Mouse (Mus musculus) ovary, postnatal 10 days (tissue): ENCODE data around the gene Ifnl3.
"Not testable (repeated sequence)": the region's sequence is repeated elsewhere in the genome, so short reads cannot be mapped to it uniquely, and the experiment has no call there.

Source experiments
- DNase-seq: peaks from one replicate; pipeline ENCODE4 v3.0.0; 2022; ENCODE audit warnings: low spot score

Gene Ifnl3

DNA sequence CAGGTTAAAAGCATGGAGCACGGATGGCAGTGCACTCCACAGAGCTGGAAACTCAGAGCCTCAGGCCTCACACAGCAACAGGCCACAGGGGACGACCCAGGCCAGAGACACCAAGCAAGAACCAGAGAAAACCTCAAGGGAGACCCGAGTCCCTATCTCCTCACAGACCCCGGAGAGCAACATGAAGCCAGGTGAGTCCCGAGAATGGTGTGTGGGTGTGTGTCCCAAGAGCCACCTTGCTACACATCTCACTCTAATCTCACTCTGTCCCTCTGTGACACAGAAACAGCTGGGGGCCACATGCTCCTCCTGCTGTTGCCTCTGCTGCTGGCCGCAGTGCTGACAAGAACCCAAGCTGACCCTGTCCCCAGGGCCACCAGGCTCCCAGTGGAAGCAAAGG lies at the start of gene Ifnl3:
Gene Ifnl3, plus strand, starts transcription at position 301 of the 400 bp plus-strand sequence.
- not testable (repeated sequence) for DNase-seq

DNA sequence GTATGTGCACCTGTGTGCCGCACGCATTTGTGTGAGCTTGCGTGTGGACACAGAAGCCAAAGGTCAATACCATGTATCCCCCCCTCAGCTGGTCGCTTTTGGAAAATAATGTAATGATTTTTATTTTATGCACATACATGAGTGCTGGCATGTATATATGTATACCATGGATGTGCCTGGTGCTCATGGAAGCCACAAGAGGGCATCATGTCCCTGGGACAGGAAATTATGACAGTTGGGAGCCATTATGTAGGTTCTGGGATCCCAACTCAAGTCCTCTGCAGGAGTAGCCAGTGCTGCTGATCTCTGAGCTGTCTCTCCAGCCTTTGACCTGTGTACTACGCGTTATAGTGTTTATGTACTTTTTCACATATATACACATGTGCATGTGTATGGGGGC lies 46.4 kb upstream of the Ifnl3 start:
- no peak for DNase-seq

DNA sequence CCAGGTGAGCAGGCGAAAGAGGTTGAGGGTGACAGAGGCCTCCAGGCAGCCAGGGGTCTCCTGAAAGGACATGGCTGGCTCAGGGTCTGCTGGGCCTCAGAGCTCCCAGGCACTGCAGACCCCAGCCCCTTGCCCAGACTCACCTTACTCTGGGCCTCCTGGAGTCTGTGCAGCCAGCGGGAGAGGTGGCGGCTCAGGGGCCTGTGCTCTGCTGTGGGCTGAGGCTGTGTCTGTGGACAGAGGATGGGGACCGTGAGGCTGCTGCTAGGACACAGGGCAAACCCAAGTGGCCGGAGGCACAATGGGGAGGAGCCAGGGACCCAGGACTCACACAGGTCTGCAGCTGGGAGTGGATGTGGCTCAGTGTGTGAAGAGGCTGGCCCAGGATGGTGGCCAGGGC lies 45.3 kb upstream of the Ifnl3 start:
- DNase-seq = no peak

DNA sequence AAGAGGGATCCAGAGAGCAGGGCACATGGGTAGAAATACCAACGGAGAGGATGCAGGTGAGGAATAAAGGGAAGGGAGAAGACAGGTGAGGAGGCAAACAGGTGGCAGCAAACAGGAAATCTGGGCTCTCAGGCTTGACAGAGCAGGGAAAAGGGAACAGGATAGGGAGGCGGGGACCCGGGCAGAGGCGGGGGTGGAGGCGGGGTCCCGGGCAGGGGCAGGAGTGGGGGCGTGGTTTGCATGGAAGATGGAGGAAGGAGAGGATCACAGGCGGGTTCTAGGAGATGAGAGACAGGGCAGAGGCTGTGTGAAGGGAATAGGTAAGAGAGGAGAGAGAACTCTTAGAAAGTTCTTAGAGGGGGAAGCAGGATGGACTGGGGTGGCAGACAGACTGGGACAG lies 43.8 kb upstream of the Ifnl3 start:
- DNase-seq = no peak

DNA sequence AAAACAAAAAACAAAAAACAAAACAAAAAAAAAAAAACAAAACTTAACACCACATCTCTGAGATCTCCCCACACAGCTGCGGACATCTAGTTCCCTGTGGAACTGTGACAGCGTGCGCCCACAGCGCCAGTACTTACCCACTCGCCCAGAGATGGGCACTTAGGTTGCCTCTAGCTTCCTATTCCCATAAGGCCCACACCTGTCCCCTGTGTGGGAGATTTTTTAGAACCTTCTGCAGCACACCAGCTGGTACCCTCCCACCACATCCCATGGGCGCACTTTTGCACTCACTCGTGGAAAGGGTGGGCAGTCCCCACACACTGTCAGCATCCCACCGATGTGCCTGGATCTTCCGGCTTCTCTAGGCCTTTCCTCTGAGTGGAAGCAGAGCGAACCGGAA lies 39.8 kb upstream of the Ifnl3 start:
- no peak for DNase-seq

DNA sequence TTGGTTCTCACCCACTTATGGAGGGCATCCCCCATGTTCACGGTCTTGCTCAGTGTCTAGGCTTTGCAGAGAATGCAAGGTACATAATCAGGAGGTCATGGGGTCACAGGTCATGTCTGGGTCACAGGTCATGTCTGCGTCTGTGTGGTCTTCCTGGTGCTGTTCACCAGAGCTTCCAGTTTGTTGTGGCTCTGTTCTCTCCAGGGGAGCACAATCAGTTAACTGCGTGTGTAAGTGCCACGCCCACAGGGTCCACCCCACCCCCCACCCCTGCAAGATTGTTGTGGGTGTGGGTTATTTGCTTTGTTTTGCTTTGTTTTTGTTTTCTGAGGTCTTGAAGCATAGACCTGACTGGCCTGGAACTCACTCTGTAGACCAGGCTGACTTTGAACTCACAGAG lies 38.4 kb upstream of the Ifnl3 start:
- no peak for DNase-seq

DNA sequence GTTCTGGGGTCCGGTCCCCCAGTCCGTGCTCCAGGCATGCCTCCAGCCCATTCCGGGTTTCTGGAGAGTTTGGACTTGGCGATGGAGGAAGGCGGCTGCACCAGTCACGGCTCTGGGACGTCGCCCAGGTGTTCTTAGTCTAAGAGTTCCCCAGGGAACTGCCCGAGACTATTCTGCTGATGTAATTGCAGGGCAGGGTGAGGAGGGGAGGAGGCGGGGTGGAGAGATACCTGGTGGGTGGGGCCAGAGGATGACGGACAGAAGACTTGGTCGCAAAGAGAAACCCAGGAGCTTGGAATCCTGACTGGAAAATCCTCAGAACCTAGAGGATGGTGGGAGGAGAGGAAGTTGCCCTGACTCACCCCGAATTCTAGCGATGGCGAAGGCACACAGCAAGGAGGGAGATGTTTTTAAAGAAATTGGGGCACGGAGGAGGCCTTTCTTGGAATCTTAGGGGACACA lies 34.6 kb upstream of the Ifnl3 start:
- DNase-seq = no peak

DNA sequence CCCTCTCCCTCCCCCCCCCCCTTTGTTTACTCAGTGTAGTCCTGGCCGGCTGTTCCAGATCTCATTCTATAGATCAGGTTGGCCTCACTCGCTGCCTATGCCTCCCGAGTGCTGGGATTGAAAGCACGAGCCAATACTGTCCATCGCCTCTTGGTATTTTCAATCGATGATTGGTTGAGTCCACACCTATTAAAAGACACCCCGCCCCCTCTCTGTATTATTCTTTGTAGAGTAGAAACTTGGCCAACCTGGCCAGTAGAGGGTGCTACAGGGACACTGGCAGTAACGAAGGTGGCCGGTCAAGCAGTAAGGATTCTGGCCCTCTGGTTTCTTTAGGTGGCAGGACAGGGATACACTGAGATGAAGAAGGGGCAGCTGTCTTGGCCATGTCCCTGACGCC lies 32.2 kb upstream of the Ifnl3 start:
- DNase-seq = no peak

DNA sequence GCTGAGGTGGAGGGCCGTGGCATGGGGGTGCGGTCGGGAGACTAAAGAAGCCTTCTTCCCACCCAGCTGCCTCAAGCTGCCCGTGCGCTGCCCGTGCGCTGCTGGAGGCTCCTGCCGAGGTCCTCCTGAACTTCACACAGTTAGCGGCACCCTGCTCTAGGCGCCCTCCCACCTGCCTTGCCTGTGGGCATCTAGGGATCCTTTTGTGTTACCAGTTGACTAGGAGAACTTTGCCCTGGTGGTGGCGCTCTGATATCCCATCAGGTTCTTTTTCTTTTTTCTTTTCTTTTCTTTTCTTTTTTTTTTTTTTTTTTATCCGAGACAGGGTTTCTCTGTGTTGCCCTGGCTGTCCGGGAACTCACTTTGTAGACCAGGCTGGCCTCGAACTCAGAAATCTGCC lies 31.7 kb upstream of the Ifnl3 start:
- no peak for DNase-seq

DNA sequence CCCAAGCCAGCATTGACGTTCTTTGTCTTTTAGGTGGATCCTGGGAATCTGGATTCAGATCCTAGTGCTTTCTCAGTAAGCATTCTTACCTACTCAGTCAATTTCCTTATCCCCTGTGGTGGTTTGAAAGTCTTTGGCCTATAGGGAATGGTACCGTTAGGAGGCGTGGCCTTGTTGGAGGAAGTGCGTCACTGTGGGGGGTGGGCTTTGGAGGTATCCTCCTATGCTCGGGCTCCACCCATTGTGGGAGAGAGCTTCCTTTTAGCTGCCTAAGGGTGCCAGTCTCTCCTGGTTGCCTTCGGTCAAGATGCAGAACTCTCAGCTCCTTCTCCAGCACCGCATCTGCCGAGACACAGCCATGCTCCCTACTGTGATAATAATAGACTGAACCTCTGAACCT lies 30.3 kb upstream of the Ifnl3 start:
- no peak for DNase-seq

DNA sequence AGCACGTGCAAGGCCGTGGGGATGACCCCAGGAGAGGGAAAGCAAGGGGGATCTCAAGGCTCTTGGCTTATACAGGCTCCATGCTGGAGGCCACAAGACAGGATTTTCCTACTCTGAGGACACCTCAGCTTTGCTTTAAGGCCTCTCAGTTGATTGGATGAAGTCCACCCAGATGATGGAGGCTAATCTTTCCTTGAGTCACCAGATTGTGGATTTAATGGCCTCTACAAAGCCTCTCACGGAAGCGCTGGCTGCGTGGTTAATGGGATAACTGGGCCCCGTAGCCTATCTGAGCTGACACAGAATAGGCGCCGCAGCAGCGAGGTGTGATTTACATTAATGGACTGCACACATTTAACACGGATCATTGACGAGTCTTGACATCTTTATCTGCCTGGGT lies 27.2 kb upstream of the Ifnl3 start:
- DNase-seq = no peak

DNA sequence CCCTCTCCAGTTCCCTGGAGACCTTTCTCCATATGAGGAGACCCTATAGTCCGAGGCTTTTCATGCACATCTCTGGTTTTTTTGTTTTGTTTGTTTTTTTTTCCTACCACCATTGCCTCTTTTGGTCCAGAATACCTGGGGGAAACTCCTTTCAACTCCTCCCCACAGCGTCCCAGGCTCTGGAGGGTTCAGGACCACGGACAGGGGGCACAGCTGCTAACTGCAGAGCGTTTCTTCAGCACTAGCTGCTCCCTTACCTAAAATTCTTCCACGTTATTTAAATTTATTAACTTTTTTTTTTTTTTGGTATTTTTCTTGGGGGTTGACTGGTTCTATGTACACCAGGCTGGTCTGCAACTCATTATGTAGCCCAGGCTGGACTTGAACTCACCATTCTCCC lies 17.1 kb upstream of the Ifnl3 start:
- DNase-seq = no peak

DNA sequence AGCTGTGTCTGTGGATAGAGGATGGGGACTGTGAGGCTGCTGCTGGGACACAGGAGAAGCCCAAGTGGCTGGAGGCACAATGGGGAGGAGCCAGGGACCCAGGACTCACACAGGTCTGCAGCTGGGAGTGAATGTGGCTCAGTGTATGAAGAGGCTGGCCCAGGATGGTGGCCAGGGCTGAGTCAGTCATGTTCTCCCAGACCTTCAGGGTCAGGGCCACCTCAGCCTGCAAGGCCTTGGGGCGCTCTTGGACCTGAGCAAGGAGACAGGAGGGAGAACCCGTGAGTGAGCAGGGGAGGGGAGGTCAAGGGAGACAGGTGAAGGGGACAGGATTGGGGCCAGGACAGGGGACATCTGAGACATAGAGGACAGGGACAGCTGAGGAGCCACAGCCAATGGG lies 13.5 kb upstream of the Ifnl3 start:
- DNase-seq = not testable (repeated sequence)

DNA sequence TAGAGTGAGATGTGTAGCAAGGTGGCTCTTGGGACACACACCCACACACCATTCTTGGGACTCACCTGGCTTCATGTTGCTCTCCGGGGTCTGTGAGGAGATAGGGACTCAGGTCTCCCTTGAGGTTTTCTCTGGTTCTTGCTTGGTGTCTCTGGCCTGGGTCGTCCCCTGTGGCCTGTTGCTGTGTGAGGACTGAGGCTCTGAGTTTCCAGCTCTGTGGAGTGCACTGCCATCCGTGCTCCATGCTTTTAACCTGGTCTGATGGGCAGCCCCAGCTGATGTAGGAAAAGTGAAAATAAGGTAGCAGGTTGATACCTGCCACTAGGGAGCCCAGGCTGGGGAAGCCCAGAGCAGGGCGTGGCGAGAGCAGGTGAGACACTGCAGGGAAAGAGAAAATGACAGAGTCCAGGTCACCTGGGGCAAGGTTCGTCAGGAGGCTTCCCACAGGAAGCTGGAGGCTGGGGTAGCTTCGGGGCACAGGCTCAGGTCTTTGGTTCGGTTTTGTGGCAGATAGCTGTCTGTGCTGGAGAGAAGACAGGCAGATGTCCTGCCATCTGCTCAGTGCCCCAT lies 12.1 kb upstream of the Ifnl3 start, which contains the start of gene Ifnl2:
Gene Ifnl2, minus strand, starts transcription at position 51 of the 570 bp plus-strand sequence.
- not testable (repeated sequence) for DNase-seq

DNA sequence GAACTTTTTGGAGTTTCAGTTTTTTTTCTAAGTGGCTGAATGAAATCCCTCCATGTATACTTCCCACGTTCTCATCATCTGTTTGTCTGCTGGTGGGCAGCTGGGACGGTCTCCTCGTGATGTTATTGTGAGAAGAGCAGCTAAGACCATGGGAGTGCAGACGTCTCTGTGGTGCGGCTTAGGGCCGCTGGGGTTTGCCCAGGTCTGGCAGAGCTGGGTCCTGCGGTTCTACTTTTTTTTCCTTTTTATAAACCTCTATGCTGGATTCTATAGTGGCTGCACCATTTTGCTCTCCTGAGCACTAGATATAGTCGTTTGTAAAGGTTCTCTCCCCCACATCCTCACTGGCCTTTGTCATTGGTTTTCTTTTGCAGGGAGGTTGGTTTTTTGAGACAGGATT lies 11.2 kb upstream of the Ifnl3 start:
- DNase-seq = no peak

DNA sequence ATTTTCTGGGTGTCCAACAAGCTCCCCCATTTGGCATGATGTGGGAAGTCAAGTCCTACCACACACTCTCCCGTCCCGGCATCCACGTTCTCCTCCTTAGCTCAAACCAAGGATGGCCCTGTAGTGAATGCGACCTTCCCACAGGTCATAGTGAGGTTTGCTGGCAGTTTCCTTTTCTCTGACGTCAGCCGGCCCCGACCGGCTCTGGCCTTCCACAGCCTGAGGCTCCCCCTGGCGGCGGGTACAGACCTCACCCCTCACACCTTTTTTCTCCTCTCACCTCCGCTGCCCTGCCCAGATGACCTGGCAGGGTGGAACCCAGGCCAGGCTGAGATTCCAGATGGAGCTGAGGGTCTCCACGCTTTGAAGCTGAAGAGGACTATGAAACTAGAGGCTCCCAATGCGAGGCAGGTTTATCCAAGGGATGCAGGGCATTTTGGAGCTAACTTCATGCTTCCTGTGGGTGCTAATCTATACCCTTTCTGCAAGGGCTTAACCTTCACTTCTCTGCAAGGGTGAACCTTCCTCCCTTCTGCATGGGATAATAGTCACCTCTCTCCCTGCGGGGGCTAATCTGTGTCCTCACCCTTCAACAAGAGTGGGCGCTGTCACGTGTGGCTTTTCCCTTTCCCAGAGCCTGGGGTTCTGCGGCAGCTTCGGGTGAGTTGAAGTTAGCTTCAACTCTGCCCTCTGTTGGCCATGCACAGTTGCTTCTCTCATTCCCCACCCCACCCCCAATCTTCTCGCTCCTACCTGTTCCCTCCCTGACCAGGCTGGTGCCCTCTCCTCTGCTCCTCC lies 5.5 kb downstream of the Ifnl3 start:
- DNase-seq = peak; percentile 52

DNA sequence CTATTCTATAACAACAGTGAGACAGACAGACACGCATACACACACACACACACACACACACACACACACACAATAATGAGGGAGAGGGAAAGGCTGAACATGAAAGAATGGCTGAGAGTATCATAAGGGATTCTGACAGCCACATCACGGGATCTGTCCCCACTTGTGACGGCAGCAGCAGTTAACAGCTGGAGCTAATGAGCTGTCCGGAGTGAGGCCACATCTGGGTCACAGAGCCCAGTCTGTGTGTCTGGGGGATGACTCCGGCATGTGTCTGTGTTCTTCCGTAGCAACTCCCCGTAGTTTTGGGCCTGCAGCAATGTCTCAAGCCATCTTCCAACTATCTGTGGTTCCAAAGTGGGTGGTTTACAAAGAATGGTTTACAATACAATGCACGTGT lies 9.4 kb downstream of the Ifnl3 start:
- no peak for DNase-seq

DNA sequence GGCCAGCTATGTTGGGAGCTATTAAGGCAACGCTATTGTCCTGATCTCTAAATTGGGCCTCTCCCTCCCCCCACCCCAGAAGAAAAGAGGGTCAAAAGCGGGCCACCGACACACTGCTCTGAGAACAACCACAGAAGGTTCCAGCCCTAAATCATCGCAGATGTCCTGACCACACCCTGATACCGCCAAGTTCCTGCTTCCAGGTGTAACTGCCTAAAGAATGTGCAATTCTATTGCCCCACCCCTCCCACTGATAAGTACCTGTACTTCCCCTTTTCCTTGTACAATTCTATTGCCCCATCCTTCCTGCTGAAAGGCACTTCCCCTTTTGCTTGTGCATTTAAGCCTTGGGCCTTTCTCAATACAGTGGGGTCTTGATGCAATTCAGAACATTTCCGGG lies 16.2 kb downstream of the Ifnl3 start:
- not testable (repeated sequence) for DNase-seq

DNA sequence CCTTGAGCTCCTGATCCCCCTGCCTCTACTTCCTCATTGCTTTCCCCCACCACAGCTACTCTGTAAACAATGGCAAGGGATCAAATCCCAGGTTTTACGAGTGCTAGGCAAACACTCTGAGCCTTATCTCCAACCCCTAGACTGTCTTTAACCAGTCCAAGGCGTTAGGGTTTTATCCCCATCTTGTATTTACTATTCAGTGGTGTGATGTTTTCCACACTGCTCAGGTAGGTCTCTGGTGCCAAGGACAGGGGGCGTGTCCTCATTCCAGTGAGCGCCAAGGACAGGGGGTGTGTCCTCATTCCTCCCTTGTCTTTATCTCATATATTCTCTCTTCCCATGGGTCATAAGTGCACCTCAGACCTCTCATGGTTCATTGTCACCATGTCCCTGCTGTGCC lies 17.9 kb downstream of the Ifnl3 start, which contains the start of gene Sycn:
Gene Sycn, plus strand, starts transcription at position 360 of the 400 bp plus-strand sequence.
- DNase-seq = no peak

DNA sequence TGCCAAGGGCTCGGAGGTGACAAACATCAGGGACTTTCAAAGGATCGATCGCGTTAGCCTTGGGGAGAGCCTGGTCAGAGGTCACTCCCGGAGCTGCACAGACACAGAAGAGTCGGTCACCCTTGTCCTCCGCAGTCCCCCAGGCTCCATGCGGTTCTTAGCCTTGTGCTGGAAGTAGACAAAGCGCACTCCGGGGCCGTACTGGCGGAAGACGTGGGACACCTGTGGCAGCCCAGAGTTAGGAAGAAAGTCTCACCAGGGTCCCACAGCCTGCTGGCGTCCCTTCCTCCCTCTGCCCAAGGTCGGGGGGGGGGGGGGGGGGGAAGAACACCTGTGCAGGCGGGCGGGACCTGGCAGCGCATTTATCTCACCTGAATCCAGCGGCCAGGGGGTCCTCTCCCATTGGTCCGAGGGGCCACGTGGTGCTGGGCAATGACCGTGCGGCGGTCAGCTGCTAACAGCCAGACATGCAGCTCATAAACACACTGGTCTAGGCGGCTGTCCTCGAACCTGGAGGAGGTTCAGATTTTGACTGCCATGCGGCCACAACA lies 21.5 kb downstream of the Ifnl3 start:
- DNase-seq = no peak

DNA sequence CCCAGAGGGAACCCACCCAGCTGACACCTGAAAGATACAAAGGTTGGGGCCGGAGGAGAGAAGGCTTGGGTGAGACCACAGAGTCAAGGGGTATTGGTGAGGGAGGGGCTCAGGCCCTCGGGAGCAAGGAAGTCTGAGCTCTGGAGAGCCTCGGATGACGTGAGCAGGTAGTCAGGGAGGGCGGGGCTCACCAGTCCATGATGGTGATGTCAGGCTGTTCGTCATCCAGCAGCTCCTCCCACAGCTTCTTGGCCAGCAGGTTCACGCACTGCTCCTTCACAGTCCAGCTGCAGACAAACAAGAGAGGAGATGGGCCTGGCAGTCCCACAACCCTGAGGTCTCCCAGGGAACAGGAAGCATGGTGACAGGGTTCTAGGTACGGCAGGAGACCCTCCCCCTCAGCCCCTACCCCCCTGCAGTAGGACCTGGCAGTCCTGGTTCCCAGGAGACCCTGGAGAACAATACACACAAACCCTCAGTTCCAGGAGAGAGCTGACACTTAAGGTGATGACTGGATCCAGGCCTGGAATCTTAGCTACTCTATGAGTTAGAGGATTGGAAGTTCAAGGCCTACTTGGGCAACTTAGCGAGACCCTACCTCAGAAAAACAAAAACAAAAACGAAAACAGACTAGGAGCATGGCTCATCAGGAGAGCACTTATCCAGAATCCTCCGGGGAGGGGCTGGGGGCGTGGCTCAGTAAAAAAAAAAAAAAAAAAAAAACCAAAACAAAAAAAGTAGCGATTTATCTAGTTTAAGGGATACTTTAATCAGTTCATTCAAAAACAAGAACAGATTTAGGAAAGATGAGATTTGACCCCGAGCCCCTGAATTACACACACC lies 22.6 kb downstream of the Ifnl3 start:
- no peak for DNase-seq

DNA sequence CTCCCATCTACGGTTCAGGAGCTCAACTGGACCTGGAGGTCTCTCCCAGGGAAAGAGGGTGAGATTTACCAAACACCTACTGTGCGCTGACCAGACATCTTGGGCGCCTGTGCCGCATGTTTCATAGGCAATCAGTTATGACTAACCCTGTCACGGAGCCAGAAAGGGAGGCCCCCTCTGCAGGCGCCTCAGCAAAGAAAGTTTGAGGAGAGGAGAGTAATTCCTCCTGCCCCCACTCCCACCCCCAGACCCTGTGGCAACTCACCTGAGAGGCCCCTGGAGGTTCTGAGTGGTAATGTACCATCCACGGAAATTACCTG lies 23.2 kb downstream of the Ifnl3 start:
- no peak for DNase-seq

DNA sequence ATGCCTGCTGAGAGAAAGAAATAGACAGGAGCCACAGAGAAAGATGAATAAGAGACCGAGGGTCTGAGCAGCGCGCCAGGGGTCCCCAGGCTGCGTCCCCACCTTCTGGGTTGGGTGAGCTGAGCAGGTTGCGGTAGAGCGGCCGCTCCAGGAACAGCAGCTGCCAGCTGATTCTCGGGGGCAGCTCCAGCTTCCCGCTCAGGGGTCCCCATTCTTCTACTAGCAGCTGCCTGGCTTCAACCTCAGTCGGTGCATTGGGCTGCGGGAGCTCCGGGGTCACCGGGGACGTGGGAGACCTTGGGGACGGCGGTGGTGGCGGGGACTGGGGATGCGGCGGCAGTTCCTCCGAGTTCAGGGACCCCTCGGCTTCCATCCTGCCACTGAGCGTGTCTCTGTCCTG lies 24.0 kb downstream of the Ifnl3 start:
- DNase-seq = no peak
